Mouse (Mus musculus) heart, postnatal 0 days (tissue): ENCODE results near the gene Il9. TPM values are rescaled to one million over a fixed set of nuclear protein-coding genes. Genes with fewer than 3 reads are reported as not detected.

ENCODE experiments used
- ATAC-seq: fragments of 200-750 bp; cut with Nextera tagmentation; 2 replicates; pipeline ENCODE4 v1.8.0; 2017; ENCODE audit warnings: low read depth, moderate number of reproducible peaks, moderate library complexity; ENCODE audit not compliant: insufficient read depth
- DNase-seq: peaks from one replicate; pipeline ENCODE4 v3.0.0-alpha.2; 2016; ENCODE audit warnings: low spot score
- H3K27ac ChIP-seq: fragments of 300-500 bp; sonication (generic); 2 replicates; pipeline ENCODE4 v1.5.1; 2014; ENCODE audit warnings: low read depth, mild to moderate bottlenecking
- H3K27me3 ChIP-seq: fragments of 300-500 bp; sonication (generic); 2 replicates; pipeline ENCODE4 v1.6.1; 2014; ENCODE audit warnings: low read length, mixed read lengths; ENCODE audit not compliant: control insufficient read depth, insufficient read depth
- H3K36me3 ChIP-seq: fragments of 300-500 bp; sonication (generic); replicated peaks from 2 replicates; pipeline ENCODE4 v1.6.1; 2014; ENCODE audit warnings: low read length, mixed read lengths; ENCODE audit not compliant: control insufficient read depth, insufficient read depth
- H3K4me1 ChIP-seq: fragments of 300-500 bp; sonication (generic); 2 replicates; pipeline ENCODE4 v1.6.1; 2014; ENCODE audit warnings: antibody characterized with exemption; ENCODE audit not compliant: control insufficient read depth, insufficient read depth
- H3K4me2 ChIP-seq: fragments of 300-500 bp; sonication (generic); 2 replicates; pipeline ENCODE4 v1.6.1; 2014; ENCODE audit warnings: low read depth, mild to moderate bottlenecking, low read length, moderate library complexity
- H3K4me3 ChIP-seq: fragments of 300-500 bp; sonication (generic); 2 replicates; pipeline ENCODE4 v1.5.1; 2014; ENCODE audit warnings: low read depth, low read length
- H3K9ac ChIP-seq: fragments of 300-500 bp; sonication (generic); replicated peaks from 2 replicates; pipeline ENCODE4 v1.6.1; 2014; ENCODE audit warnings: low read depth, low read length, mixed read lengths
- H3K9me3 ChIP-seq: fragments of 300-500 bp; sonication (generic); replicated peaks from 2 replicates; pipeline ENCODE4 v1.6.1; 2016; ENCODE audit warnings: low read length; ENCODE audit not compliant: control insufficient read depth
- CTCF ChIP-seq: IDR thresholded peaks from 2 replicates; pipeline ENCODE4 v1.5.1; 2016; ENCODE audit warnings: antibody characterized with exemption, control low read depth, low read depth
- EP300 ChIP-seq: IDR thresholded peaks from 2 replicates; pipeline ENCODE4 v1.6.1; 2016; ENCODE audit warnings: antibody characterized with exemption, low read depth
- WGBS: fragments of 180-500 bp; shearing (Covaris S2); extraction: QIAGEN DNeasy Blood & Tissue Kit; methylation state at CpG from one replicate; pipeline ENCODE4 v1.1.7; 2014; 5-methylcytosine and 5-hydroxymethylcytosine counted together
- polyA plus RNA-seq: library from polyadenylated mRNA; unstranded; fragments of >200 nt; fragmentation: Nextera tagmentation; extraction: Ambion mirVana; gene quantifications from 2 replicates; pipeline ENCODE4 v1.2.1, GENCODE M21; 2015
- total RNA-seq: library from RNA; depleted of rRNA; stranded (reverse); fragments of >200 nt; gene quantifications from 2 replicates; pipeline ENCODE4 v1.2.3, GENCODE M21; 2014; ENCODE audit warnings: low replicate concordance; rRNA removed

Il9 gene
- total and polyA plus RNA-seq, 2 experiments from 2014 or later, result not detected

DNA sequence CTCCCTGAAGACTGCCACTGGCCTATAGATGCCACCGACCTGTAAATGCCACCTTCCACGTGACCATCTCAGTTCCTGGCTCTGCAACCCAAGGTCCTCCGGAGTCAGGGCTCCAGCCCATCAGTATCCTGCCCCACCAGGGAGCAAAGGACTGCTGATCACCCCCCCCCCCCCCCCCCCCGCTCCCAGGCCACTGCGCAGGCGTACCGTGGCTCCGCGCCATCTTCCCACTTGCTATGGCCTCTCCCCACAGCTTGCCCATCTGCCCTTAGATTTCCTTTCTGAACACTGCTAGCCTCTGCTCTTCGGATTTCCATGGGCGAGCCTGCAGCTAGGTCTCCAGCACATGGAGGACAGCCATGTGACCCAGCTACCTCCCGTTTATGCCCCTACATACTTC lies 49.5 kb downstream of the Il9 start:
- TF ChIP-seq EP300 (no peak), CTCF (no peak)
- DNase-seq, result no peak
- H3K36me3 ChIP-seq, result no peaks in the 10 kb centered on the region
- peaks cover 35% of the 10 kb centered on the region for H3K27me3 ChIP-seq
- no peak for ATAC-seq
- no peak overlapping the region for H3K4me2 ChIP-seq
- H3K4me1 ChIP-seq, result no peaks in the 10 kb centered on the region
- H3K9me3 ChIP-seq, result no peaks in the 10 kb centered on the region
- no peak overlapping the region for H3K4me3 ChIP-seq
- H3K27ac ChIP-seq, result no peak overlapping the region
- 74% methylated on average over 8 of the region's 12 CpGs for WGBS
- H3K9ac ChIP-seq, result no peak overlapping the region

Other genes with a start within 250 kb of the Il9 start
- not detected in 2 replicates for gene Neurog1, start 230.1 kb downstream of the Il9 start, total RNA-seq
- gene Neurog1, start 230.1 kb downstream of the Il9 start, polyA plus RNA-seq, result not detected in 2 replicates
- not detected in 2 replicates for gene Cxcl14, start 185.7 kb downstream of the Il9 start, total RNA-seq
- gene Cxcl14, start 185.7 kb downstream of the Il9 start, polyA plus RNA-seq, result 0.08 and 0.16 TPM in 2 replicates
- gene Gm3045, start 55.7 kb downstream of the Il9 start, total RNA-seq, result not detected in 2 replicates
- not detected in 2 replicates for gene Gm3045, start 55.7 kb downstream of the Il9 start, polyA plus RNA-seq
- gene Slc25a48, start 43.9 kb downstream of the Il9 start, total RNA-seq, result 0.57 TPM in 1 of 2 replicates, not detected in the other
- gene Slc25a48, start 43.9 kb downstream of the Il9 start, polyA plus RNA-seq, result not detected in 2 replicates
- gene Fbxl21, start 40.2 kb upstream of the Il9 start, total RNA-seq, result 0.08 and 1.1 TPM in 2 replicates
- gene Fbxl21, start 40.2 kb upstream of the Il9 start, polyA plus RNA-seq, result 0.70 and 0.92 TPM in 2 replicates
- not detected in 2 replicates for gene Lect2, start 66.3 kb upstream of the Il9 start, total RNA-seq
- not detected in 2 replicates for gene Lect2, start 66.3 kb upstream of the Il9 start, polyA plus RNA-seq
- 31.3 and 43.1 TPM in 2 replicates for gene Tgfbi, start 127.3 kb upstream of the Il9 start, total RNA-seq
- 23.1 and 24.3 TPM in 2 replicates for gene Tgfbi, start 127.3 kb upstream of the Il9 start, polyA plus RNA-seq
- gene Smad5, start 220.8 kb upstream of the Il9 start, total RNA-seq, result 29.2 and 36.9 TPM in 2 replicates
- gene Smad5, start 220.8 kb upstream of the Il9 start, polyA plus RNA-seq, result 10.1 and 12.0 TPM in 2 replicates